Mouse (Mus musculus) megakaryocyte, embryonic 14.5 days (primary cell): ENCODE results near the gene Rab10.

Experiments used
- FLI1 ChIP-seq: IDR thresholded peaks from 2 replicates; pipeline ENCODE4 v1.6.1; 2012; ENCODE audit warnings: low read length, inconsistent platforms, mixed read lengths
- GATA1 ChIP-seq: IDR thresholded peaks from 3 replicates; pipeline ENCODE4 v1.6.1; 2012; ENCODE audit warnings: mixed read lengths, low read length, inconsistent platforms, borderline replicate concordance

DNA sequence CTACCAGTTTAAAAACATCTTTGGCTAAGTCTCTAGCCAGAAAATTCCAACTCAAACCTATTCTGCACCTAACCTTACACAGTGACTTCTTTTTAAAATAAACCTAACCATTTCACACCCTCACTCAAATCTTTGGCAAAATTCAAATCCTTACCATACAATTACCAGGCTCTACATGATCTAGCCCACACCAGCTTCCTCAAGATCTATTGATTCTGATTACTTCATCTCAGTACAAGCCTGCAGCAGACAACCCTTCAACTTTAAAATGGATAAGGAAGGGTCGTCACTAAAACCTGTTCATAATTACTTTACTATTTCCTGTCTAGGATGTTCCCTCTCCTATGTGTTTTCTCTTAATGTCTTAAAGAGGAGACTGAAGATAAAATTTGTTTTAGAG lies 23.9 kb downstream of the Rab10 start:
- TF ChIP-seq GATA1 (no peak), FLI1 (no peak)
